Mouse (Mus musculus): ENCODE results near the gene Gpbp1.

DNA sequence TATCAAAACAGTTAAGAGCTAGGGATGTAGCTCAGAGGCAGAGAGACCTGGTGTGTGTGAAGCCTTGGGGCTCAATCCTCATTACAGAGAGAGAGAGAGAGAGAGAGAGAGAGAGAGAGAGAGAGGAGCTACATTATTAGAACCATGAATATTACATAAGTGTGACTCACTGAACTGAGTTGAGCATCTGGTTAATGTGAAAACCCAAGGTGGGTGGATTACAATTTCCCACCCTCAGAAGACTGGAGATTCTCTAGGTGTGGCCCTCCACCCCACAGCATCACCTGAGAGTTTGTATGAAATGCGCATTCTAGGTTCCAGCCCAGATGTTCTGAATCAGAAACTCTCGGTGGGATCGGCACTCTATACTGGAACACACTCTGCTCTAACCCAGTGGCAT is 84.0 kb downstream of the Gpbp1 start:
- TF ChIP-seq CTCF (IDR thresholded peaks at IDR 0.05; ENCODE audit: low read depth) (no peak), EP300 (IDR thresholded peaks at IDR 0.05; ENCODE audit: low read depth) (no peak)

Measured in liver, embryonic 14.5 days (tissue).